Mouse (Mus musculus) hindbrain, embryonic 10.5 days (tissue): ENCODE results near the gene Hist1h2af. TPM values are rescaled to one million over a fixed set of nuclear protein-coding genes. Genes with fewer than 3 reads are reported as not detected.
"Not testable (repeated sequence)": the region's sequence is repeated elsewhere in the genome, so short reads cannot be mapped to it uniquely, and the experiment has no call there.

ENCODE experiments used
- DNase-seq: peaks from one replicate; pipeline ENCODE4 v3.0.0-alpha.2; 2017; ENCODE audit warnings: low spot score
- H3K27ac ChIP-seq: fragments of 300-500 bp; sonication (generic); 2 replicates; pipeline ENCODE4 v1.5.1; 2016; ENCODE audit warnings: mild to moderate bottlenecking, moderate library complexity
- H3K27me3 ChIP-seq: fragments of 300-500 bp; sonication (generic); 2 replicates; pipeline ENCODE4 v1.6.1; 2016; ENCODE audit warnings: mild to moderate bottlenecking; ENCODE audit not compliant: poor library complexity, insufficient read depth, severe bottlenecking
- H3K36me3 ChIP-seq: fragments of 300-500 bp; sonication (generic); 2 replicates; pipeline ENCODE4 v1.6.1; 2016; ENCODE audit warnings: mild to moderate bottlenecking, moderate library complexity
- H3K4me1 ChIP-seq: fragments of 300-500 bp; sonication (generic); replicated peaks from 2 replicates; pipeline ENCODE4 v1.6.1; 2016; ENCODE audit warnings: mild to moderate bottlenecking
- H3K4me3 ChIP-seq: fragments of 300-500 bp; sonication (generic); 2 replicates; pipeline ENCODE4 v1.5.1; 2016; ENCODE audit warnings: mild to moderate bottlenecking, moderate library complexity
- H3K9me3 ChIP-seq: fragments of 300-500 bp; sonication (generic); 2 replicates; pipeline ENCODE4 v1.6.1; 2016; ENCODE audit warnings: mild to moderate bottlenecking, moderate library complexity
- WGBS: fragments of 180-500 bp; shearing (Covaris S2); methylation state at CpG from one replicate; pipeline ENCODE4 v1.1.7; 2016; 5-methylcytosine and 5-hydroxymethylcytosine counted together
- polyA plus RNA-seq: library from polyadenylated mRNA; unstranded; fragments of >200 nt; fragmentation: Nextera tagmentation; extraction: Ambion mirVana; gene quantifications from 2 replicates; pipeline ENCODE4 v1.2.1, GENCODE M21; 2016

The Hist1h2af gene
- 7.8 and 9.2 TPM in 2 replicates for polyA plus RNA-seq

GRCm38 (mm10) chr13:23533560-23534367 lies at the start of gene Hist1h2af:
Hist1h2af (plus strand) TSS chr13:23533906.
- Histone ChIP-seq H3K4me3 (peak within 1 kb of the TSS; percentile 64), H3K27ac (peak within 1 kb of the TSS; percentile 98), H3K4me1 (peaks cover 58% of the 10 kb centered on the region)
- WGBS = under 1% methylated on average over 29 of the region's 53 CpGs
- H3K36me3 ChIP-seq, H3K9me3 ChIP-seq, H3K27me3 ChIP-seq: not testable (repeated sequence)
- DNase-seq = peak; percentile 85

- Histone ChIP-seq H3K27ac (no peak overlapping the region), H3K27me3 (peaks cover 6% of the 10 kb centered on the region; the same call in 1 of the 2 replicates), H3K4me1 (peaks cover 15% of the 10 kb centered on the region), H3K36me3 (no peaks in the 10 kb centered on the region), H3K4me3 (no peak overlapping the region), H3K9me3 (no peaks in the 10 kb centered on the region)
- no peak for DNase-seq
- 51% methylated on average over 5 of the region's 5 CpGs for WGBS
Observed at GRCm38 (mm10) chr13:23485271-23485670, 48.4 kb upstream of the Hist1h2af start.

- Histone ChIP-seq H3K4me3 (peak within 1 kb of the TSS; percentile 49), H3K4me1 (peaks cover 30% of the 10 kb centered on the region), H3K27ac (peak within 1 kb of the TSS; percentile 64), H3K9me3 (no peaks in the 10 kb centered on the region), H3K27me3 (peaks cover 12% of the 10 kb centered on the region; the same call in 1 of the 2 replicates), H3K36me3 (no peaks in the 10 kb centered on the region)
- WGBS = 11% methylated on average over 14 of the region's 14 CpGs
- peak; percentile 64 for DNase-seq
Observed at GRCm38 (mm10) chr13:23488400-23489322, 45.0 kb upstream of the Hist1h2af start, which contains the start of gene Btn2a2. Btn2a2 (minus strand) TSS chr13:23488857.

GRCm38 (mm10) chr13:23490863-23491262 lies 42.8 kb upstream of the Hist1h2af start:
- DNase-seq = no peak
- WGBS = 78% methylated on average over 1 of the region's 1 CpGs
- no peaks in the 10 kb centered on the region for H3K36me3 ChIP-seq
- H3K27me3 ChIP-seq = peaks cover 12% of the 10 kb centered on the region; the same call in 1 of the 2 replicates
- H3K4me3 ChIP-seq = no peak overlapping the region
- H3K27ac ChIP-seq = no peak overlapping the region
- H3K4me1 ChIP-seq = peaks cover 30% of the 10 kb centered on the region
- H3K9me3 ChIP-seq = no peaks in the 10 kb centered on the region

- DNase-seq = no peak
- no peak overlapping the region for H3K27ac ChIP-seq
- H3K4me1 ChIP-seq = peaks cover 30% of the 10 kb centered on the region
- H3K36me3 ChIP-seq = no peaks in the 10 kb centered on the region
- H3K9me3 ChIP-seq = no peaks in the 10 kb centered on the region
- H3K27me3 ChIP-seq = peaks cover 12% of the 10 kb centered on the region; the same call in 1 of the 2 replicates
- WGBS = 8% methylated on average over 1 of the region's 1 CpGs
- no peak overlapping the region for H3K4me3 ChIP-seq
Observed at GRCm38 (mm10) chr13:23491263-23491662, 42.4 kb upstream of the Hist1h2af start.

GRCm38 (mm10) chr13:23491990-23492389 lies 41.7 kb upstream of the Hist1h2af start:
- peak; percentile 34 for DNase-seq
- Histone ChIP-seq H3K27ac (no peak overlapping the region), H3K9me3 (no peaks in the 10 kb centered on the region), H3K27me3 (peaks cover 12% of the 10 kb centered on the region; the same call in 1 of the 2 replicates), H3K4me1 (peaks cover 30% of the 10 kb centered on the region), H3K4me3 (peak overlapping the region; percentile 47), H3K36me3 (no peaks in the 10 kb centered on the region)
- WGBS = 3% methylated on average over 14 of the region's 14 CpGs

- Histone ChIP-seq H3K36me3 (no peaks in the 10 kb centered on the region), H3K27ac (no peak overlapping the region), H3K9me3 (no peaks in the 10 kb centered on the region), H3K27me3 (peaks cover 6% of the 10 kb centered on the region; the same call in 1 of the 2 replicates), H3K4me3 (no peak overlapping the region), H3K4me1 (peaks cover 34% of the 10 kb centered on the region)
- 75% methylated on average over 6 of the region's 6 CpGs for WGBS
- DNase-seq = no peak
Observed at GRCm38 (mm10) chr13:23495526-23495925, 38.2 kb upstream of the Hist1h2af start.

- WGBS = under 1% methylated on average over 19 of the region's 19 CpGs
- DNase-seq = peak; percentile 70
- Histone ChIP-seq H3K4me3 (peak overlapping the region; percentile 48), H3K27me3 (peaks cover 2% of the 10 kb centered on the region; the same call in 1 of the 2 replicates), H3K27ac (no peak overlapping the region), H3K9me3 (no peaks in the 10 kb centered on the region), H3K36me3 (no peaks in the 10 kb centered on the region), H3K4me1 (peaks cover 34% of the 10 kb centered on the region)
Observed at GRCm38 (mm10) chr13:23497656-23498321, 35.9 kb upstream of the Hist1h2af start.

GRCm38 (mm10) chr13:23498653-23499052 lies 35.1 kb upstream of the Hist1h2af start:
- H3K27me3 ChIP-seq = no peaks in the 10 kb centered on the region
- H3K4me3 ChIP-seq = peak overlapping the region; percentile 48
- no peaks in the 10 kb centered on the region for H3K9me3 ChIP-seq
- peaks cover 36% of the 10 kb centered on the region for H3K4me1 ChIP-seq
- H3K27ac ChIP-seq = no peak overlapping the region
- peak; percentile 35 for DNase-seq
- WGBS = 4% methylated on average over 10 of the region's 10 CpGs
- H3K36me3 ChIP-seq = no peaks in the 10 kb centered on the region

GRCm38 (mm10) chr13:23499943-23500342 lies 33.8 kb upstream of the Hist1h2af start:
- Histone ChIP-seq H3K27me3 (no peaks in the 10 kb centered on the region), H3K27ac (no peak overlapping the region), H3K9me3 (no peaks in the 10 kb centered on the region), H3K4me3 (peak overlapping the region; percentile 48; the same call in 1 of the 2 replicates), H3K36me3 (no peaks in the 10 kb centered on the region), H3K4me1 (peaks cover 43% of the 10 kb centered on the region)
- no peak for DNase-seq
- WGBS = 2% methylated on average over 7 of the region's 7 CpGs

- Histone ChIP-seq H3K4me1 (peaks cover 50% of the 10 kb centered on the region), H3K4me3 (peak overlapping the region; percentile 47)
- under 1% methylated on average over 17 of the region's 17 CpGs for WGBS
Observed at GRCm38 (mm10) chr13:23500424-23501200, 33.1 kb upstream of the Hist1h2af start.

More at GRCm38 (mm10) chr13:23500424-23501200, 33.1 kb upstream of the Hist1h2af start:
- H3K9me3 ChIP-seq = no peaks in the 10 kb centered on the region
- no peak overlapping the region for H3K27ac ChIP-seq
- no peaks in the 10 kb centered on the region for H3K27me3 ChIP-seq
- DNase-seq = peak; percentile 86
- no peaks in the 10 kb centered on the region for H3K36me3 ChIP-seq
